Mouse (Mus musculus) layer of hippocampus, postnatal 25 days (tissue): ENCODE measurements around the gene Camk2b. TPM values are rescaled to one million over a fixed set of nuclear protein-coding genes. Genes with fewer than 3 reads are reported as not detected.
"Not testable (repeated sequence)": the region's sequence is repeated elsewhere in the genome, so short reads cannot be mapped to it uniquely, and the experiment has no call there.

Experiments used
- DNase-seq, 2 experiments: peaks; one replicate each; pipeline ENCODE4 v3.0.0; 2022; ENCODE audit warnings: mixed read lengths in 2 of 2, low spot score in 1 of 2; ENCODE audit errors: extremely low spot score in 1 of 2
- total RNA-seq, 2 experiments: library from RNA; stranded (reverse); gene quantifications; 2 replicates each; pipeline ENCODE4 v1.2.3; 2021

The Camk2b gene
- total RNA-seq, 2 experiments from 2014 or later, result 1,142 to 1,238 TPM

- no peak for DNase-seq
Observed at GRCm38 (mm10) chr11:5952501-5952900, 113.7 kb downstream of the Camk2b start.

GRCm38 (mm10) chr11:5949586-5950352, 116.4 kb downstream of the Camk2b start, which contains the start of gene Gck:
Gck (minus strand) TSS chr11:5950081.
- DNase-seq, result no peak

GRCm38 (mm10) chr11:5948546-5949250, 117.5 kb downstream of the Camk2b start:
- DNase-seq, result no peak

GRCm38 (mm10) chr11:5947796-5948195, 118.4 kb downstream of the Camk2b start:
- DNase-seq, result no peak

GRCm38 (mm10) chr11:5945096-5945495, 121.1 kb downstream of the Camk2b start:
- DNase-seq, result no peak

GRCm38 (mm10) chr11:5942966-5943365, 123.2 kb downstream of the Camk2b start:
- DNase-seq, result no peak

- not testable (repeated sequence) for DNase-seq
Observed at GRCm38 (mm10) chr11:5934531-5934930, 131.6 kb downstream of the Camk2b start.

- DNase-seq, result peak in 1 of 2 experiments; percentile 45
Observed at GRCm38 (mm10) chr11:5931947-5932346, 134.2 kb downstream of the Camk2b start.

GRCm38 (mm10) chr11:5930578-5930977, 135.6 kb downstream of the Camk2b start:
- no peak for DNase-seq

- no peak for DNase-seq
Observed at GRCm38 (mm10) chr11:5926696-5927220, 139.4 kb downstream of the Camk2b start.

GRCm38 (mm10) chr11:5924699-5925098, 141.5 kb downstream of the Camk2b start:
- no peak for DNase-seq

- no peak for DNase-seq
Observed at GRCm38 (mm10) chr11:5920323-5920960, 145.7 kb downstream of the Camk2b start.

Other genes starting within 250 kb of the Camk2b start
- gene Polm, start 228.3 kb downstream of the Camk2b start, total RNA-seq, result 10 to 100 TPM; 10.0 to 14.5 TPM
- gene Aebp1, start 204.4 kb downstream of the Camk2b start, total RNA-seq, result 1 to 10 TPM; 6.0 to 6.1 TPM
- 10 to 100 TPM; 21.2 to 21.9 TPM for gene Pold2, start 188.1 kb downstream of the Camk2b start, total RNA-seq
- gene Myl7, start 167.6 kb downstream of the Camk2b start, total RNA-seq, result not detected
- gene Gck, start 116.3 kb downstream of the Camk2b start, total RNA-seq, result 1 to 10 TPM; 1.8 to 3.9 TPM
- gene Ykt6, start 110.7 kb downstream of the Camk2b start, total RNA-seq, result 10 to 100 TPM; 70.2 to 73.0 TPM
- under 1 TPM; 0.17 to 0.31 TPM for gene A730071L15Rik, start 133.7 kb upstream of the Camk2b start, total RNA-seq
- gene Nudcd3, start 134.1 kb upstream of the Camk2b start, total RNA-seq, result 100 to 1,000 TPM; 111 to 113 TPM
- under 1 TPM; 0.15 to 0.26 TPM for gene Npc1l1, start 163.8 kb upstream of the Camk2b start, total RNA-seq
- 10 to 100 TPM; 41.4 to 43.1 TPM for gene Ddx56, start 201.4 kb upstream of the Camk2b start, total RNA-seq
- gene Tmed4, start 208.5 kb upstream of the Camk2b start, total RNA-seq, result 100 to 1,000 TPM; 102 TPM
- gene Ogdh, start 225.3 kb upstream of the Camk2b start, total RNA-seq, result 100 to 1,000 TPM; 229 to 239 TPM